In the genomic region with DNA sequence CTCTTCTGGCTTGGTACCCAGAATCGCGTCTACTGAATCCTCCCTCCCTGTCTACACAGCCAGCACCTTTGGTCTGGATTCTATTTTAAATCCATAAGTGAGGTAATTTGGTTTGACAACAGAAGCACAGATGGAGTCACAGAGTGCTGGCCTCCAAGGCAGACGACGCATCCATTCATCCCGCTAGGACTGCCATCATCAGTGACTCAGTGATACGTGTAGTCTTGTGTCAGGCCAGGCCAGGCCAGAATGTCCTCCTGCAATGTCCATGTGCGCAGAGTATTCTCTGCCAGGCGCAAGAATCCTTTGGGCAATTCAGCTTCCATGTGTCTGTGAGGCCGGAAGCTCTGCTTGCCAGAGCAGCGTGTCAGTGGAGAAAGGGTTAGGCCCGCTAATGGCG, we compare ENCODE assay signal across 30 mouse cellular contexts. TPM values are rescaled to one million over a fixed set of nuclear protein-coding genes. Genes with fewer than 3 reads are reported as not detected.
DNase-seq lines count a peak whose midpoint lies in the region.
"Had no signal": no experiment of that assay in that cellular context is flagged by ENCODE, and none has a peak within 500 bp of the region (broad histone marks: within the 10 kb centered on the region; RNA-seq: fewer than 3 reads in every experiment).

No protein-coding gene starts in this region.

- H3K36me3 ChIP-seq in heart, embryonic 10.5 days, result no peaks in the 10 kb centered on the region
- H3K36me3 ChIP-seq: embryonic facial prominence, embryonic 13.5 days; hindbrain, embryonic 12.5 days; limb, embryonic 12.5 days; liver, embryonic 15.5 days had no signal

- intact Hi-C loops in heart, postnatal 36 days (cut with DNase I), result no loop called here

- H3K4me1 ChIP-seq in heart, embryonic 10.5 days, result peaks cover 30% of the 10 kb centered on the region
- H3K4me1 ChIP-seq: hindbrain, embryonic 12.5 days had no signal

- peaks cover 4% of the 10 kb centered on the region; the same call in 1 of the 2 replicates for H3K27me3 ChIP-seq in heart, embryonic 10.5 days (ENCODE audit: insufficient read depth, poor library complexity, severe bottlenecking)
- H3K27me3 ChIP-seq: CH12.LX; embryonic facial prominence, embryonic 13.5 days; hindbrain, embryonic 12.5 days; limb, embryonic 12.5 days; liver, embryonic 15.5 days had no signal

- no peaks in the 10 kb centered on the region for H3K9me3 ChIP-seq in heart, embryonic 10.5 days
- H3K9me3 ChIP-seq: embryonic facial prominence, embryonic 13.5 days; hindbrain, embryonic 12.5 days; limb, embryonic 12.5 days; liver, embryonic 15.5 days had no signal

- 95% methylated on average over 12 of the region's 12 CpGs for WGBS in heart, embryonic 10.5 days

- no peak overlapping the region for H3K4me3 ChIP-seq in heart, embryonic 10.5 days
- H3K4me3 ChIP-seq: embryonic facial prominence, embryonic 13.5 days; hindbrain, embryonic 12.5 days; limb, embryonic 12.5 days; liver, embryonic 15.5 days had no signal

- no peak for DNase-seq in heart, embryonic 10.5 days (ENCODE audit: low spot score)
- DNase-seq in heart, postnatal 36 days, result no peak
- DNase-seq in NIH3T3 (ENCODE audit: low read depth), result peak; percentile 11
- peak; percentile 13 for DNase-seq in cerebellum, adult 8-10 months
- peak; percentile 27 to 32 for DNase-seq in cerebellum, postnatal 25 days
- DNase-seq in spleen, postnatal 10 days (ENCODE audit: low spot score in 2 of 2), result no peak
- no peak for DNase-seq in c-Kit-positive CD71-positive TER-119-positive erythroid progenitor cells, embryonic 14.5 days (ENCODE audit: low spot score)
- DNase-seq in spleen, postnatal 14 days (ENCODE audit: low spot score in 2 of 2), result no peak
- DNase-seq: adrenal gland, postnatal 25 days; forebrain, postnatal 0 days; gastrocnemius, postnatal 10 days; kidney, adult 8-10 months; kidney, postnatal 14 days; lung, embryonic 14.5 days; lung, postnatal 14 days; midbrain, embryonic 14.5 days; retina, postnatal 1 day; right cerebral cortex, postnatal 14 days; thymus, adult 2 months; thymus, postnatal 4 days had no signal

- 0 out of 2 replicates have a peak overlapping the region, but pooled peaks have one; percentile 11 for H3K27ac ChIP-seq in heart, embryonic 10.5 days
- H3K27ac ChIP-seq: embryonic facial prominence, embryonic 13.5 days; hindbrain, embryonic 12.5 days; limb, embryonic 12.5 days; liver, embryonic 15.5 days had no signal

RNA-seq across cellular contexts. Expression of a gene that starts 4.0 kb away (rescaled TPM):
- 0.08 and 0.20 TPM in 2 replicates for polyA plus RNA-seq in heart, embryonic 10.5 days (2016; fragmentation: Nextera tagmentation; extraction: Ambion mirVana)
- total RNA-seq in heart, postnatal 36 days (2021), result under 1 TPM; 0.65 to 0.92 TPM
- total RNA-seq: CH12.LX; monocyte, adult 5-6 weeks had no signal
- polyA plus RNA-seq: forebrain, embryonic 11.5 days; limb, embryonic 12.5 days; neural tube, embryonic 14.5 days; Patski had no signal

RNA-seq across cellular contexts. Expression of a gene that starts 22.0 kb away (rescaled TPM):
- 2.9 and 3.3 TPM in 2 replicates for polyA plus RNA-seq in heart, embryonic 10.5 days (2016; fragmentation: Nextera tagmentation; extraction: Ambion mirVana)
- under 1 TPM; 0.11 to 0.17 TPM for total RNA-seq in heart, postnatal 36 days (2021)
- total RNA-seq: CH12.LX; monocyte, adult 5-6 weeks had no signal
- polyA plus RNA-seq: Patski; small intestine, adult 2 months had no signal

Comparison
In these comparisons a context has a peak if more than half of its experiments do, and no peak if none do; other contexts are left out.
1. DNase-seq: peak in NIH3T3 (single experiment), cerebellum, adult 8-10 months (single experiment) and cerebellum, postnatal 25 days (2 of 2); none in heart, embryonic 10.5 days (single experiment), heart, postnatal 36 days (0 of 2), spleen, postnatal 10 days (0 of 2), c-Kit-positive CD71-positive TER-119-positive erythroid progenitor cells, embryonic 14.5 days (single experiment) and spleen, postnatal 14 days (0 of 2).